Mouse (Mus musculus) neural tube, embryonic 11.5 days (tissue): ENCODE data around the gene Atg5. TPM values are rescaled to one million over a fixed set of nuclear protein-coding genes. Genes with fewer than 3 reads are reported as not detected.
A peak's percentile ranks its signal among the peaks of the same experiment; 100 is the strongest.

Experiments
- ATAC-seq: fragments of 200-750 bp; cut with Nextera tagmentation; 2 replicates; pipeline ENCODE4 v1.8.0; 2017; ENCODE audit warnings: moderate number of reproducible peaks, mild to moderate bottlenecking, moderate TSS enrichment, moderate library complexity; ENCODE audit not compliant: insufficient read depth, low FRiP score, low TSS enrichment
- DNase-seq: peaks from one replicate; pipeline ENCODE4 v3.0.0-alpha.2; 2015; ENCODE audit warnings: low spot score
- H3K27ac ChIP-seq: fragments of 300-500 bp; sonication (generic); 2 replicates; pipeline ENCODE4 v1.5.1; 2014; ENCODE audit warnings: low read depth, mild to moderate bottlenecking, low read length
- H3K27me3 ChIP-seq: fragments of 300-500 bp; sonication (generic); 2 replicates; pipeline ENCODE4 v1.6.1; 2014; ENCODE audit warnings: mild to moderate bottlenecking, low read length, mixed read lengths; ENCODE audit not compliant: control insufficient read depth, insufficient read depth
- H3K36me3 ChIP-seq: fragments of 300-500 bp; sonication (generic); 2 replicates; pipeline ENCODE4 v1.6.1; 2014; ENCODE audit warnings: mild to moderate bottlenecking, low read length, moderate library complexity, mixed read lengths; ENCODE audit not compliant: control insufficient read depth, insufficient read depth
- H3K4me1 ChIP-seq: fragments of 300-500 bp; sonication (generic); 2 replicates; pipeline ENCODE4 v1.6.1; 2014; ENCODE audit warnings: low read length, mixed read lengths; ENCODE audit not compliant: control insufficient read depth, insufficient read depth
- H3K4me2 ChIP-seq: fragments of 300-500 bp; sonication (generic); 2 replicates; pipeline ENCODE4 v1.6.1; 2014; ENCODE audit warnings: low read depth, mild to moderate bottlenecking, moderate library complexity
- H3K4me3 ChIP-seq: fragments of 300-500 bp; sonication (generic); 2 replicates; pipeline ENCODE4 v1.5.1; 2014; ENCODE audit warnings: low read depth, low read length
- H3K9ac ChIP-seq: fragments of 300-500 bp; sonication (generic); 2 replicates; pipeline ENCODE4 v1.6.1; 2014; ENCODE audit warnings: mild to moderate bottlenecking, low read length
- H3K9me3 ChIP-seq: fragments of 300-500 bp; sonication (generic); 2 replicates; pipeline ENCODE4 v1.6.1; 2016; ENCODE audit warnings: low read length; ENCODE audit not compliant: control insufficient read depth
- WGBS: fragments of 180-500 bp; shearing (Covaris S2); extraction: QIAGEN DNeasy Blood & Tissue Kit; methylation state at CpG from one replicate; pipeline ENCODE4 v1.1.7; 2014; 5-methylcytosine and 5-hydroxymethylcytosine counted together
- polyA plus RNA-seq: library from polyadenylated mRNA; unstranded; fragments of >200 nt; fragmentation: Nextera tagmentation; extraction: Ambion mirVana; gene quantifications from 2 replicates; pipeline ENCODE4 v1.2.1, GENCODE M21; 2014

Gene Atg5
- polyA plus RNA-seq, 1 experiment from 2014 or later, result 65.6 TPM

GRCm38 (mm10) chr10:44380476-44381208 lies 112.5 kb downstream of the Atg5 start:
- Histone ChIP-seq H3K27me3 (no peaks in the 10 kb centered on the region), H3K4me2 (no peak overlapping the region), H3K36me3 (no peaks in the 10 kb centered on the region), H3K27ac (no peak overlapping the region), H3K4me3 (no peak overlapping the region), H3K4me1 (no peaks in the 10 kb centered on the region), H3K9me3 (no peaks in the 10 kb centered on the region), H3K9ac (no peak overlapping the region)
- DNase-seq (no peak), ATAC-seq (no peak)
- 63% methylated on average over 20 of the region's 20 CpGs for WGBS

- 70% methylated on average over 3 of the region's 3 CpGs for WGBS
- no peak overlapping the region for H3K9ac ChIP-seq
- H3K4me2 ChIP-seq, result no peak overlapping the region
- DNase-seq (peak; percentile 19), ATAC-seq (no peak)
- no peaks in the 10 kb centered on the region for H3K9me3 ChIP-seq
- H3K27me3 ChIP-seq, result no peaks in the 10 kb centered on the region
- H3K36me3 ChIP-seq, result no peaks in the 10 kb centered on the region
- H3K4me1 ChIP-seq, result no peaks in the 10 kb centered on the region
- no peak overlapping the region for H3K4me3 ChIP-seq
- no peak overlapping the region for H3K27ac ChIP-seq
Measured at GRCm38 (mm10) chr10:44381397-44381796, 113.2 kb downstream of the Atg5 start.

- WGBS, result 90% methylated on average over 12 of the region's 12 CpGs
- no peaks in the 10 kb centered on the region for H3K9me3 ChIP-seq
- no peaks in the 10 kb centered on the region for H3K4me1 ChIP-seq
- no peak overlapping the region for H3K9ac ChIP-seq
- DNase-seq (no peak), ATAC-seq (no peak)
- H3K27ac ChIP-seq, result no peak overlapping the region
- H3K27me3 ChIP-seq, result no peaks in the 10 kb centered on the region
- H3K36me3 ChIP-seq, result no peaks in the 10 kb centered on the region
- no peak overlapping the region for H3K4me3 ChIP-seq
- no peak overlapping the region for H3K4me2 ChIP-seq
Measured at GRCm38 (mm10) chr10:44381948-44382347, 113.8 kb downstream of the Atg5 start.

GRCm38 (mm10) chr10:44383213-44383612 lies 115.1 kb downstream of the Atg5 start:
- WGBS, result 74% methylated on average over 10 of the region's 10 CpGs
- DNase-seq, result no peak
- H3K9ac ChIP-seq, result no peak overlapping the region
- ATAC-seq, result no peak
- no peaks in the 10 kb centered on the region for H3K36me3 ChIP-seq
- no peak overlapping the region for H3K4me3 ChIP-seq
- H3K4me1 ChIP-seq, result no peaks in the 10 kb centered on the region
- H3K27ac ChIP-seq, result no peak overlapping the region
- no peak overlapping the region for H3K4me2 ChIP-seq
- no peaks in the 10 kb centered on the region for H3K27me3 ChIP-seq
- no peaks in the 10 kb centered on the region for H3K9me3 ChIP-seq

GRCm38 (mm10) chr10:44385227-44385626 lies 117.1 kb downstream of the Atg5 start:
- no peak for ATAC-seq
- H3K27ac ChIP-seq, result no peak overlapping the region
- H3K4me3 ChIP-seq, result no peak overlapping the region
- no peaks in the 10 kb centered on the region for H3K4me1 ChIP-seq
- no peak for DNase-seq
- H3K9ac ChIP-seq, result no peak overlapping the region
- no peak overlapping the region for H3K4me2 ChIP-seq
- 86% methylated on average over 5 of the region's 5 CpGs for WGBS
- no peaks in the 10 kb centered on the region for H3K9me3 ChIP-seq
- no peaks in the 10 kb centered on the region for H3K27me3 ChIP-seq
- H3K36me3 ChIP-seq, result no peaks in the 10 kb centered on the region

- WGBS, result 84% methylated on average over 11 of the region's 11 CpGs
Measured at GRCm38 (mm10) chr10:44388706-44389233, 120.6 kb downstream of the Atg5 start.

GRCm38 (mm10) chr10:44390286-44390685 lies 122.1 kb downstream of the Atg5 start:
- no peaks in the 10 kb centered on the region for H3K36me3 ChIP-seq
- no peaks in the 10 kb centered on the region for H3K9me3 ChIP-seq
- H3K4me1 ChIP-seq, result no peaks in the 10 kb centered on the region
- DNase-seq, result no peak
- no peak for ATAC-seq
- H3K9ac ChIP-seq, result no peak overlapping the region
- no peak overlapping the region for H3K27ac ChIP-seq
- H3K4me3 ChIP-seq, result no peak overlapping the region
- H3K27me3 ChIP-seq, result no peaks in the 10 kb centered on the region
- H3K4me2 ChIP-seq, result no peak overlapping the region
- 84% methylated on average over 5 of the region's 5 CpGs for WGBS

More at GRCm38 (mm10) chr10:44388706-44389233, 120.6 kb downstream of the Atg5 start:
- no peaks in the 10 kb centered on the region for H3K27me3 ChIP-seq
- no peak overlapping the region for H3K27ac ChIP-seq
- no peak overlapping the region for H3K9ac ChIP-seq
- ATAC-seq (no peak), DNase-seq (no peak)
- no peaks in the 10 kb centered on the region for H3K4me1 ChIP-seq
- H3K36me3 ChIP-seq, result no peaks in the 10 kb centered on the region
- H3K9me3 ChIP-seq, result no peaks in the 10 kb centered on the region
- no peak overlapping the region for H3K4me3 ChIP-seq
- H3K4me2 ChIP-seq, result no peak overlapping the region

GRCm38 (mm10) chr10:44391509-44392290 lies 123.5 kb downstream of the Atg5 start:
- H3K4me1 ChIP-seq, result no peaks in the 10 kb centered on the region
- H3K9ac ChIP-seq, result no peak overlapping the region
- H3K27me3 ChIP-seq, result no peaks in the 10 kb centered on the region
- H3K27ac ChIP-seq, result no peak overlapping the region
- H3K36me3 ChIP-seq, result no peaks in the 10 kb centered on the region
- ATAC-seq (no peak), DNase-seq (no peak)
- H3K4me3 ChIP-seq, result no peak overlapping the region
- no peak overlapping the region for H3K4me2 ChIP-seq
- WGBS, result 49% methylated on average over 12 of the region's 12 CpGs
- H3K9me3 ChIP-seq, result no peaks in the 10 kb centered on the region
